In genomic region chr6:113690400-113691083, GRCm38 (mm10) we compare ENCODE assay signal across 8 mouse cellular contexts. TPM values are rescaled to one million over a fixed set of nuclear protein-coding genes. Genes with fewer than 3 reads are reported as not detected.
DNase-seq lines count a peak whose midpoint lies in the region; ATAC-seq lines count a peak whose summit lies in the region.

No protein-coding gene starts in this region.

- H3K4me1 ChIP-seq in erythroblast, embryonic 14.5 days (ENCODE audit: control insufficient read depth): peaks cover 84% of the 10 kb centered on the region
- no peaks in the 10 kb centered on the region for H3K4me1 ChIP-seq in hindbrain, embryonic 16.5 days (ENCODE audit: control insufficient read depth, insufficient read depth, low read depth, low read length)
- H3K4me1 ChIP-seq in liver, embryonic 13.5 days (replicated peaks): peaks cover 83% of the 10 kb centered on the region
- peaks cover 6% of the 10 kb centered on the region; the same call in 1 of the 2 replicates for H3K4me1 ChIP-seq in neural tube, embryonic 14.5 days (ENCODE audit: control insufficient read depth, insufficient read depth, low read length)

- 0 out of 2 replicates have a peak, but pooled peaks have one; percentile 40 for ATAC-seq in hindbrain, embryonic 16.5 days
- ATAC-seq in liver, embryonic 13.5 days (ENCODE audit: low read depth): peak; percentile 95
- peak; percentile 24; the same call in 1 of the 2 replicates for ATAC-seq in neural tube, embryonic 14.5 days (ENCODE audit: low read depth)
- no peak for ATAC-seq in cerebellum, adult (ENCODE audit: insufficient number of reproducible peaks, low FRiP score, low TSS enrichment)

- no peaks in the 10 kb centered on the region for H3K9me3 ChIP-seq in erythroblast, embryonic 14.5 days (ENCODE audit: control insufficient read depth, low read length)
- H3K9me3 ChIP-seq in hindbrain, embryonic 16.5 days (ENCODE audit: control insufficient read depth, low read length): no peaks in the 10 kb centered on the region
- no peaks in the 10 kb centered on the region for H3K9me3 ChIP-seq in liver, embryonic 13.5 days (replicated peaks)
- no peaks in the 10 kb centered on the region for H3K9me3 ChIP-seq in neural tube, embryonic 14.5 days (ENCODE audit: control insufficient read depth, low read length)

- H3K36me3 ChIP-seq in erythroblast, embryonic 14.5 days (ENCODE audit: control insufficient read depth): peaks cover 70% of the 10 kb centered on the region
- no peaks in the 10 kb centered on the region for H3K36me3 ChIP-seq in hindbrain, embryonic 16.5 days (ENCODE audit: control insufficient read depth, insufficient read depth, low read length)
- H3K36me3 ChIP-seq in liver, embryonic 13.5 days: peaks cover 40% of the 10 kb centered on the region
- H3K36me3 ChIP-seq in neural tube, embryonic 14.5 days (ENCODE audit: control insufficient read depth, insufficient read depth, low read length): no peaks in the 10 kb centered on the region

- no peak overlapping the region; the same call in 1 of the 2 replicates for H3K27ac ChIP-seq in hindbrain, embryonic 16.5 days (ENCODE audit: low read depth, low read length)
- peak overlapping the region; percentile 98 for H3K27ac ChIP-seq in liver, embryonic 13.5 days
- H3K27ac ChIP-seq in neural tube, embryonic 14.5 days (ENCODE audit: low read depth, low read length): peak overlapping the region; percentile 11

- H3K4me2 ChIP-seq in hindbrain, embryonic 16.5 days (ENCODE audit: low read length): no peak overlapping the region
- H3K4me2 ChIP-seq in liver, embryonic 13.5 days: peak overlapping the region; percentile 67
- peak overlapping the region; percentile 16; the same call in 1 of the 2 replicates for H3K4me2 ChIP-seq in neural tube, embryonic 14.5 days (ENCODE audit: low read depth, low read length)

- H3K9ac ChIP-seq in hindbrain, embryonic 16.5 days (ENCODE audit: low read depth, low read length): no peak overlapping the region
- peak overlapping the region; percentile 84 for H3K9ac ChIP-seq in liver, embryonic 13.5 days
- H3K9ac ChIP-seq in neural tube, embryonic 14.5 days (replicated peaks; ENCODE audit: low read depth, low read length): no peak overlapping the region

- peak overlapping the region; percentile 71 for H3K4me3 ChIP-seq in erythroblast, embryonic 14.5 days (replicated peaks)
- H3K4me3 ChIP-seq in hindbrain, embryonic 16.5 days (ENCODE audit: low read length): no peak overlapping the region
- peak overlapping the region; percentile 61 for H3K4me3 ChIP-seq in liver, embryonic 13.5 days (replicated peaks)
- no peak overlapping the region for H3K4me3 ChIP-seq in neural tube, embryonic 14.5 days (ENCODE audit: low read depth, low read length)

- DNase-seq in 416B (ENCODE audit: low read depth) (peak; percentile 96), R1 (ENCODE audit: low read depth, low spot score) (peak; percentile 93)
- peak; percentile 91 for DNase-seq in liver, embryonic 13.5 days
- DNase-seq in right cerebral cortex, postnatal 14 days: no peak

- H3K27me3 ChIP-seq in erythroblast, embryonic 14.5 days (ENCODE audit: control insufficient read depth): no peaks in the 10 kb centered on the region
- H3K27me3 ChIP-seq in hindbrain, embryonic 16.5 days (replicated peaks; ENCODE audit: control insufficient read depth, insufficient read depth, low read length): no peaks in the 10 kb centered on the region
- no peaks in the 10 kb centered on the region for H3K27me3 ChIP-seq in liver, embryonic 13.5 days
- no peaks in the 10 kb centered on the region for H3K27me3 ChIP-seq in neural tube, embryonic 14.5 days (ENCODE audit: control insufficient read depth, insufficient read depth, low read length)

- 11% methylated on average over 14 of the region's 14 CpGs for WGBS in hindbrain, embryonic 16.5 days
- WGBS in liver, embryonic 13.5 days (ENCODE audit: insufficient replicate concordance): 1% methylated on average over 14 of the region's 14 CpGs
- WGBS in neural tube, embryonic 14.5 days: 7% methylated on average over 14 of the region's 14 CpGs

RNA-seq across cellular contexts. Expression of gene Tatdn2, which starts 6.3 kb away (rescaled TPM):
- polyA plus RNA-seq in erythroblast, embryonic 14.5 days (2012): 2.5 and 3.3 TPM in 2 replicates
- 0.56 and 1.3 TPM in 2 replicates for polyA plus RNA-seq in hindbrain, embryonic 16.5 days (2015; fragmentation: Nextera tagmentation; extraction: Ambion mirVana)
- polyA plus RNA-seq in liver, embryonic 13.5 days (2015; fragmentation: Nextera tagmentation; extraction: Ambion mirVana): 0.94 and 1.0 TPM in 2 replicates
- polyA plus RNA-seq in neural tube, embryonic 14.5 days (2014; fragmentation: Nextera tagmentation; extraction: Ambion mirVana): 1.5 and 2.0 TPM in 2 replicates

RNA-seq across cellular contexts. Expression of gene Ghrl, which starts 29.1 kb away (rescaled TPM):
- polyA plus RNA-seq in erythroblast, embryonic 14.5 days (2012): not detected in 2 replicates
- 0.93 and 1.2 TPM in 2 replicates for polyA plus RNA-seq in hindbrain, embryonic 16.5 days (2015; fragmentation: Nextera tagmentation; extraction: Ambion mirVana)
- not detected in 2 replicates for polyA plus RNA-seq in liver, embryonic 13.5 days (2015; fragmentation: Nextera tagmentation; extraction: Ambion mirVana)
- polyA plus RNA-seq in neural tube, embryonic 14.5 days (2014; fragmentation: Nextera tagmentation; extraction: Ambion mirVana): 0.57 and 1.5 TPM in 2 replicates

RNA-seq across cellular contexts. Expression of gene Sec13, which starts 50.0 kb away (rescaled TPM):
- 2.9 and 4.5 TPM in 2 replicates for polyA plus RNA-seq in erythroblast, embryonic 14.5 days (2012)
- polyA plus RNA-seq in hindbrain, embryonic 16.5 days (2015; fragmentation: Nextera tagmentation; extraction: Ambion mirVana): 197 TPM in 2 replicates
- 147 and 150 TPM in 2 replicates for polyA plus RNA-seq in liver, embryonic 13.5 days (2015; fragmentation: Nextera tagmentation; extraction: Ambion mirVana)
- polyA plus RNA-seq in neural tube, embryonic 14.5 days (2014; fragmentation: Nextera tagmentation; extraction: Ambion mirVana): 191 and 210 TPM in 2 replicates

RNA-seq across cellular contexts. Expression of gene Irak2, which starts 52.3 kb away (rescaled TPM):
- polyA plus RNA-seq in erythroblast, embryonic 14.5 days (2012): 13.6 and 15.2 TPM in 2 replicates
- polyA plus RNA-seq in hindbrain, embryonic 16.5 days (2015; fragmentation: Nextera tagmentation; extraction: Ambion mirVana): 2.6 and 2.8 TPM in 2 replicates
- 12.1 and 14.9 TPM in 2 replicates for polyA plus RNA-seq in liver, embryonic 13.5 days (2015; fragmentation: Nextera tagmentation; extraction: Ambion mirVana)
- polyA plus RNA-seq in neural tube, embryonic 14.5 days (2014; fragmentation: Nextera tagmentation; extraction: Ambion mirVana): 1.5 and 2.5 TPM in 2 replicates

Comparison
In these comparisons a context has a peak if more than half of its experiments do, and no peak if none do; other contexts are left out.
1. H3K4me3 ChIP-seq: peak in erythroblast, embryonic 14.5 days (single experiment) and liver, embryonic 13.5 days (single experiment); none in hindbrain, embryonic 16.5 days (single experiment) and neural tube, embryonic 14.5 days (single experiment).
2. RNA of gene Sec13, which starts 50.0 kb away (polyA plus RNA-seq): 191 to 210 TPM in neural tube, embryonic 14.5 days, 197 TPM in hindbrain, embryonic 16.5 days and 147 to 150 TPM in liver, embryonic 13.5 days; 2.9 to 4.5 TPM in erythroblast, embryonic 14.5 days; every median in the first group is over 10 times any median in the second.